Mouse (Mus musculus) forebrain, embryonic 11.5 days (tissue): ENCODE measurements around the gene Mesp1. TPM values are rescaled to one million over a fixed set of nuclear protein-coding genes. Genes with fewer than 3 reads are reported as not detected.
A peak's percentile ranks its signal among the peaks of the same experiment; 100 is the strongest.

ENCODE experiments used
- ATAC-seq: fragments of 200-750 bp; cut with Nextera tagmentation; replicated peaks from 2 replicates; pipeline ENCODE4 v1.8.0; 2017; ENCODE audit warnings: moderate TSS enrichment; ENCODE audit not compliant: low FRiP score
- DNase-seq: peaks from one replicate; pipeline ENCODE4 v3.0.0-alpha.2; 2017; ENCODE audit warnings: low spot score
- H3K27ac ChIP-seq: fragments of 300-500 bp; sonication (generic); 2 replicates; pipeline ENCODE4 v1.5.1; 2014; ENCODE audit warnings: low read depth, low read length
- H3K27me3 ChIP-seq: fragments of 300-500 bp; sonication (generic); 2 replicates; pipeline ENCODE4 v1.6.1; 2014; ENCODE audit warnings: mild to moderate bottlenecking, low read length, mixed read lengths; ENCODE audit not compliant: control insufficient read depth, insufficient read depth
- H3K36me3 ChIP-seq: fragments of 300-500 bp; sonication (generic); 2 replicates; pipeline ENCODE4 v1.6.1; 2014; ENCODE audit warnings: mild to moderate bottlenecking, low read length, moderate library complexity, mixed read lengths; ENCODE audit not compliant: control insufficient read depth, insufficient read depth
- H3K4me1 ChIP-seq: fragments of 300-500 bp; sonication (generic); replicated peaks from 2 replicates; pipeline ENCODE4 v1.6.1; 2014; ENCODE audit warnings: low read length, mixed read lengths; ENCODE audit not compliant: control insufficient read depth, insufficient read depth
- H3K4me2 ChIP-seq: fragments of 300-500 bp; sonication (generic); 2 replicates; pipeline ENCODE4 v1.6.1; 2014; ENCODE audit warnings: low read depth, mild to moderate bottlenecking, low read length, moderate library complexity, mixed read lengths; ENCODE audit not compliant: severe bottlenecking
- H3K4me3 ChIP-seq: fragments of 300-500 bp; sonication (generic); 2 replicates; pipeline ENCODE4 v1.5.1; 2014; ENCODE audit warnings: low read depth, low read length
- H3K9ac ChIP-seq: fragments of 300-500 bp; sonication (generic); 2 replicates; pipeline ENCODE4 v1.6.1; 2014; ENCODE audit warnings: low read length
- H3K9me3 ChIP-seq: fragments of 300-500 bp; sonication (generic); 2 replicates; pipeline ENCODE4 v1.6.1; 2016; ENCODE audit warnings: low read length, mixed read lengths; ENCODE audit not compliant: control insufficient read depth
- WGBS: fragments of 180-500 bp; shearing (Covaris S2); extraction: QIAGEN DNeasy Blood & Tissue Kit; methylation state at CpG from one replicate; pipeline ENCODE4 v1.1.7; 2014; 5-methylcytosine and 5-hydroxymethylcytosine counted together
- polyA plus RNA-seq: library from polyadenylated mRNA; unstranded; fragments of >200 nt; fragmentation: Nextera tagmentation; extraction: Ambion mirVana; gene quantifications from 2 replicates; pipeline ENCODE4 v1.2.1, GENCODE M21; 2014

The Mesp1 gene
- polyA plus RNA-seq, 1 experiment from 2014 or later, result 0.15 TPM

- no peak overlapping the region for H3K27ac ChIP-seq
- no peaks in the 10 kb centered on the region for H3K36me3 ChIP-seq
- no peak overlapping the region for H3K9ac ChIP-seq
- WGBS, result 83% methylated on average over 11 of the region's 11 CpGs
- no peak for DNase-seq
- H3K4me1 ChIP-seq, result no peaks in the 10 kb centered on the region; the same call in 1 of the 2 replicates
- H3K4me2 ChIP-seq, result no peak overlapping the region
- ATAC-seq, result no peak
- H3K9me3 ChIP-seq, result no peaks in the 10 kb centered on the region
- no peaks in the 10 kb centered on the region for H3K27me3 ChIP-seq
- H3K4me3 ChIP-seq, result no peak overlapping the region
Measured at GRCm38 (mm10) chr7:79781826-79782515, 11.6 kb downstream of the Mesp1 start.

- Histone ChIP-seq H3K27ac (no peak overlapping the region), H3K4me3 (no peak overlapping the region), H3K4me1 (no peaks in the 10 kb centered on the region; the same call in 1 of the 2 replicates), H3K9ac (no peak overlapping the region), H3K36me3 (no peaks in the 10 kb centered on the region), H3K9me3 (no peaks in the 10 kb centered on the region), H3K27me3 (no peaks in the 10 kb centered on the region), H3K4me2 (peak overlapping the region; percentile 19; the same call in 1 of the 2 replicates)
- peak; percentile 86 for DNase-seq
- no peak for ATAC-seq
- 30% methylated on average over 16 of the region's 16 CpGs for WGBS
Measured at GRCm38 (mm10) chr7:79780647-79781626, 12.7 kb downstream of the Mesp1 start.

GRCm38 (mm10) chr7:79771561-79772512, 21.8 kb downstream of the Mesp1 start:
- no peak overlapping the region for H3K9ac ChIP-seq
- H3K27me3 ChIP-seq, result no peaks in the 10 kb centered on the region
- no peaks in the 10 kb centered on the region for H3K4me1 ChIP-seq
- no peak for DNase-seq
- no peak overlapping the region for H3K4me2 ChIP-seq
- H3K4me3 ChIP-seq, result no peak overlapping the region
- no peak for ATAC-seq
- H3K27ac ChIP-seq, result no peak overlapping the region
- H3K9me3 ChIP-seq, result no peaks in the 10 kb centered on the region
- no peaks in the 10 kb centered on the region for H3K36me3 ChIP-seq
- 51% methylated on average over 15 of the region's 15 CpGs for WGBS

GRCm38 (mm10) chr7:79769664-79770063, 23.9 kb downstream of the Mesp1 start:
- Histone ChIP-seq H3K27me3 (no peaks in the 10 kb centered on the region), H3K4me2 (no peak overlapping the region), H3K4me1 (no peaks in the 10 kb centered on the region), H3K36me3 (no peaks in the 10 kb centered on the region), H3K4me3 (no peak overlapping the region), H3K27ac (no peak overlapping the region), H3K9ac (no peak overlapping the region), H3K9me3 (no peaks in the 10 kb centered on the region)
- WGBS, result 86% methylated on average over 3 of the region's 3 CpGs
- no peak for DNase-seq
- ATAC-seq, result no peak

GRCm38 (mm10) chr7:79765991-79766390, 27.6 kb downstream of the Mesp1 start:
- H3K36me3 ChIP-seq, result no peaks in the 10 kb centered on the region
- no peak overlapping the region for H3K27ac ChIP-seq
- H3K4me3 ChIP-seq, result no peak overlapping the region
- no peaks in the 10 kb centered on the region for H3K4me1 ChIP-seq
- H3K9ac ChIP-seq, result no peak overlapping the region
- ATAC-seq, result no peak
- H3K4me2 ChIP-seq, result no peak overlapping the region
- no peaks in the 10 kb centered on the region for H3K27me3 ChIP-seq
- 56% methylated on average over 1 of the region's 1 CpGs for WGBS
- no peaks in the 10 kb centered on the region for H3K9me3 ChIP-seq
- no peak for DNase-seq

- WGBS, result 77% methylated on average over 8 of the region's 8 CpGs
- Histone ChIP-seq H3K27ac (no peak overlapping the region), H3K4me2 (no peak overlapping the region)
Measured at GRCm38 (mm10) chr7:79762106-79762505, 31.5 kb downstream of the Mesp1 start.

GRCm38 (mm10) chr7:79761124-79761876, 32.3 kb downstream of the Mesp1 start:
- Histone ChIP-seq H3K36me3 (no peaks in the 10 kb centered on the region), H3K9me3 (no peaks in the 10 kb centered on the region), H3K4me2 (no peak overlapping the region), H3K4me3 (no peak overlapping the region), H3K4me1 (no peaks in the 10 kb centered on the region), H3K9ac (no peak overlapping the region), H3K27me3 (no peaks in the 10 kb centered on the region), H3K27ac (no peak overlapping the region)
- DNase-seq, result no peak
- WGBS, result 87% methylated on average over 5 of the region's 5 CpGs
- no peak for ATAC-seq

More at GRCm38 (mm10) chr7:79762106-79762505, 31.5 kb downstream of the Mesp1 start:
- H3K27me3 ChIP-seq, result no peaks in the 10 kb centered on the region
- H3K9ac ChIP-seq, result no peak overlapping the region
- H3K36me3 ChIP-seq, result no peaks in the 10 kb centered on the region
- no peaks in the 10 kb centered on the region for H3K9me3 ChIP-seq
- no peak for ATAC-seq
- no peak for DNase-seq
- H3K4me1 ChIP-seq, result no peaks in the 10 kb centered on the region
- H3K4me3 ChIP-seq, result no peak overlapping the region
